Mouse (Mus musculus): ENCODE data around the gene Tarbp1.
A peak's percentile ranks its signal among the peaks of the same experiment; 100 is the strongest.

The Tarbp1 gene

GRCm38 (mm10) chr8:126474299-126475187 lies at the start of gene Tarbp1:
Tarbp1 (minus strand) TSS chr8:126475065.
- DNase-seq = peak; percentile 95

DNA sequence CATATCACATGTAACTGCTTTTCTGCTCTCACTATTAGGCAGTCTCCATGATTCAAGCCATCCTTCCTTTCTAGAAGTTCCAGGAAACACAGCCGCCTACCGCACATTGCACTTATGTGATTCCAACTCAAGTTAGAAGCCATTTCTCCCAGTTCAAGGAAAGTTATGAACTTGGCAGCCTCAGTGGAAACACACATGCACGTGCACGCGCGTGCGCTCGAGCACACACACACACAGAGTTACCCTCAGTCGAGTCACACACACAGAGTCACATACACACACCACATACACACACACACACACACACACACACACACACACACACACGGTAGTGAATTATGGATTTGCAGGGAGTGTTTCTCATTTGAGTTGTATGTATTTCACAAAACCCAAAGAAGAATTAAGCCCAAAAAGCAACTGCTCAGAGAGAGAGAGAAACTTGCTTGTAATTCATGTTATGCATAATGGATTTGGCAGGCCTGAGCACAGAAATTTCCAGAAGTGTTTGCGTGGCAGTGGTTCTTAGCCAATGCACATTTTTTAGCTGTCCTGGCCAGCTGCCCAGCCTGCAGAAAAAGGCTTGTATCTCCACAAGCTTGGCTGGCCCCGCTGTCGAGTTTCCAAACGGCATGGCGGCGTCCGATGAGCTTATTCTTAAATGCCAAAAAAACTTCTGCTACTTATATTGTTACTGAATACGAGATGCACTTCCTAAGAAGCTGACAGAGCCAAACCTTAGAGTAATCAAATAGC lies 49.5 kb upstream of the Tarbp1 start:
- DNase-seq = no peak

- no peak for DNase-seq
Measured at GRCm38 (mm10) chr8:126523060-126523574, 48.3 kb upstream of the Tarbp1 start.

- no peak for DNase-seq
Measured at GRCm38 (mm10) chr8:126519447-126519975, 44.6 kb upstream of the Tarbp1 start.

GRCm38 (mm10) chr8:126516620-126517577 lies 42.0 kb upstream of the Tarbp1 start:
- peak; percentile 25 for DNase-seq

GRCm38 (mm10) chr8:126514011-126514964 lies 39.4 kb upstream of the Tarbp1 start:
- DNase-seq = no peak

DNA sequence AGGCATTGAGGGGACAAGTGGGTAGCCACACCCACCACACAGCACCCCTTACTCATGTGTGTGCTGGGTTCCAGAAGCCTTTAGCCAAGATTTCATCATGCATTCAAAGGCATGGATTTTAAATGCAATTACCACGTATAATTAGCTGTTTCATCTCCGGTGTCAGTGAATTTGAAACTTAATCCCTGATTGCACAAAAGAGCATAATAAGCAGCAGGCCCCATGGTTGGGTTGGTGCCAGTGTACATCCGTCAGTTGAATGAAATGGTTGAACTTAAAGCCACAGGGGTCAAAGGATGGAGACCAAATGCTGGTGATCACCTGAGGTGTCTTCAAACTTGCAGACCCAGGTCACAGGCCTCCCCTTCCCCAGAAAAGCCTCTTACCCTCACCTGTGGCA lies 36.0 kb upstream of the Tarbp1 start:
- DNase-seq = no peak

DNA sequence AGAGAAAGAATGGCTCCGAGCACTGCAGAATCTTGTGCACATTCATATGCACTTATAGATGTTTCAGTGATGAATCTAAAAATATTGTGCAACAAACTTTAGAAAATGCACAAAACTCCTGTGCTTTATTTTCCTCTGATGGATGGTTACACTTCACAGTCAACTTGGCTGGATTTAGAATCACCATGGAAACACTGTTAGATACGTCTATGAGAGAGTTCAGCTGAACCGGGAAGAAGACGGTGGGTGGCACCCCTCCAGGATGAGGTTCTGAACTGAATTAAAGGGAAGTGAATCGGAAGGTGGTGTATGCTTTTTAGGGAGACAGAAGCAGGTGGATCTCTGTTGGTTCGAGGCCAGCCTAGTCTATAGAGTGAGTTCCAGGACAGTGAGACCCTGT lies 34.8 kb upstream of the Tarbp1 start:
- DNase-seq = no peak

- DNase-seq = no peak
Measured at GRCm38 (mm10) chr8:126508871-126509586, 34.2 kb upstream of the Tarbp1 start.

DNA sequence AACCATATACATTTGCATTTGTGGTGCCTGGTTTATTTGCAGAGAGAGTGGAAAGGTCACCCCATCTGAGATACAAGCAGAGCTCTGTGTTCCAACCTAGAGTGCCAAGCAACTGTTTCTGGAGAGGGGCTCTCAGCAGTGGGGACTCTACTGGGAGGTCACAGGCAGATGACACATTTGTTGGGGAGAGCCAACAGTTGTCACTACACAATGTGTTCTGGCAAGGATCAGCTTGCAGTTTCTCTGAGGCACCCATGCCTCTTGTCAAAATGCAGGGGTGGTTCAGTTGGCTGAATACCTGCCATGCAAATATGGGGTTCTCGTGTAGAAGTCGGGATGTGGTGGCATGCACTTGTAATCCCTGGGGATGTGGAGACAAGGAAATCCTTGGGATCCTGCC lies 33.4 kb upstream of the Tarbp1 start:
- DNase-seq = no peak

DNA sequence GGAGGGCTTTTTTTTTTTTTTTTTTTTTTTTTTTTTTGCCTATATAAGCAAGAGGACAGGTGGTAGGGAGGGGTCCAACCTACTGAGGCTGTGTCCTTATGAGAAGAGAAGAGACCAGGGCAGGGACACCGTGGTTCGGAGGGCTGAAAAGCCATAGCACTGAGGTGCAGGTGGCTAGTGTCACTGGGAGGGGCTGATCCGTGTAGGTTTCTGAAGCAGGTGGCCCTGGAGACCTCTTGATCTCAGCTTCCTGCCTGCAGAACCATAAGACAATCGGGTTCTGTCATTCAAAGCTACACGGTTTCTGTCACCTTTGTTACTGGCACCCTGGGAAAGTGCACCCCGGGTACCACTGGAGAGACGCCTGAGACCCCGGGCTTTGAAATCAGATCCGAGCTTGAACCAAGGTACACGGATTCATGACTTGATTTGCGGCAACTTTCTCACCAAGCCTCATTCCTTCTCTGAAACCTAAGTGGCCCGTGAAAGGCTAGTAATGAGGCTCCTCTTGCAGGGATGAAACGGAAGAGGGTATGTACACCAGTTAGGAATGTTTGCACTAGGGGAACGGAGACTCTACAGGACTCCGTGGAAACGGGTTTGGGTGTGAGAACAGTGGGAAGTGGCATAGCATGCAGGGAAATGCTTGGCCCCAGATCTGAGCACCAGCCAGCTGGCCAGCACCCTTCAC lies 29.8 kb upstream of the Tarbp1 start:
- DNase-seq = peak; percentile 22

DNA sequence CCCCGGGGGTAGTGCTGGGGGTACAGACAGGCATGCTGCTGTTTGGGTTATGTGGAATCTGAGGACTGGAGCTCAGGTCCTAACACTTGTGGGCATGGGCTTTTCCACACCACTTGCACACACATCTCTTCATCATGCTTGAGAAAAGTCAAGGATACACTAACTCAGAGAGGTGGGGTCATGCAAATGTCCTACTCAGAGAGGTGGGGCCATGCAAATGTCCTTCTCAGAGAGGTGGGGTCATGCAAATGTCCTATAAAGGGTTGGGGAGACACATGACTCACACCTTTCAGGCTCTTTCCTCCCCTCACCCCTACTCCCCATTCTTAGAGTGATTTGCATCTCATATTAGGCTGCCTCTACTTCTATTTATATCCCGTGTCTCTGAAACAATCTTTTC lies 27.9 kb upstream of the Tarbp1 start:
- no peak for DNase-seq

DNA sequence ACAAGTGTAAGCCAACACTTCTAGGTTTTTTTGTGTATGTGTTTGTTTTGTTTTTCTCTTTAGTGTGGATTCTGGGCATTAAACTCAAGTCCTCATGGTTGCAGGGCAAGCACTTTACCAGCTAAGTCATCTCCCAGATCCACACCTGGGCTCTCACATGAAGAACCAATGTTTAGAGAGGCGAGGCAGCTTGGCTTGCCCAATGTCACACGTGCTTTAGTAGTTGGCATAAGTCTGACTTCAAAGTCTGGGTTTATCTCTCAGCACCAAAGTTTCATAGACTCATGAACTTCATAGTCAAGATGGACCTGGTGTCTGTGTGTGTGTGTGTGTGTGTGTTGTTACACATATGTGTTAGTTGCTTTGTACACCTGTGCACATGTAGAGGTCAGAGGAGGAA lies 24.5 kb upstream of the Tarbp1 start:
- no peak for DNase-seq

DNA sequence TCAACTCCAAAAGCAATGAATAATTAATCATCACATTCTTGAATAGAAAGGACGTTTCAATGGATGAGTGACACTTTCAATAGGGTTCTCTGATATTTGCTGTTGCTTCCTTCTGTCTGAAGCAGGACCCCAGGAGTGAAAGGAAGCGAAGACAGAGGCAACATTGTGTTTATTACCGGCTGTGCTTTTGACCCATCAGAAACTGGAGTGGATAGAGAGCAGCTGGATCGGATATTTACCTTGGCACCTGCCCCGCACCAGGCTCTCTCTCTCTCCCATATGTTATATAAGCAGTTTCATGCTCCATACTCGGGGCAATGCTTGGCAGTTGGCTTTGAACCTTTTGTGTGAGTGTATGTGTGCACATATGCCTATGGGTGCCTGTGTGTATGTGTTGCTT lies 23.6 kb upstream of the Tarbp1 start:
- no peak for DNase-seq

DNA sequence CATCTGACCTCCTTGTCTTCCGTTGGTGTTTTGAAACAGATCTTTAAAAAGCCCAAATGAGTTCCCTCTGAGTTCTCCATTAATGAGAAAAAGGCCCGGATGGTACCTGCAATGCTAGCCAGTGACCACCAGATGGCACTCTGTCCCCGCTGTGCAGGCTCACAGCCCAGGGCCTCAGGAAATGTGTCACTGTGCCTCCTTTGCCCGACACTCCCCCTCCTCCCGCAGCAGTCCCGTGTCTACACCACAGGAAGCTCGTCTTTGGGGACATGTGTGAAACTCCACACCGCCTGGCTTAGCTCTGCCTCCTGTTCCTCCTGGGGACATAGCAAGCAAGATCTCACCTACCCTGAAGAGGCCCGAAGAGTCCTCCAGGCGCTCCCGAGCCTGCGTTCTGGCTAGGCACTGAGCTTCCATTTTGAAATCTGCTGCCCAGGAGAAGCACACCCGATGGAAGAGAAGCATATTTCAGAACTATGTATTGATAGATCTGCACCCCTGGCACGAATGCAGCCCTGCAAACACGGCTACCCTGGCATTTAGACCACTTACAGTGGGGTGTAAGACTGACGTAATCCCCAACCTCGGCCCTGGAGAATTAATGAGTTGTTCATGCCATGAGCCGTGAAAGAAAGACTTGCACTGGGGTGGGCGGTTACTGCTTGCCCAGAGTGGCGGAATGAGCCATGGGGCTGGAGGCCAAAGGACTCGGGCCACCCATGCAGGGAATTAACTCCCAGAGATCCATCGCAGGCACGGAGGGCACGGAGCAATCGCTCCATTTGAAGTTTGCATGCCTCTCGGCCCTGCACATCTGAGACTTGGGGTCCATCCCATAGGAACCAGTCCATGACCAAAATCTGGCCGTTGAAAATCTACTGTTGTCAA lies 22.9 kb upstream of the Tarbp1 start:
- peak; percentile 90 for DNase-seq

GRCm38 (mm10) chr8:126496915-126497314 lies 22.1 kb upstream of the Tarbp1 start:
- no peak for DNase-seq

DNA sequence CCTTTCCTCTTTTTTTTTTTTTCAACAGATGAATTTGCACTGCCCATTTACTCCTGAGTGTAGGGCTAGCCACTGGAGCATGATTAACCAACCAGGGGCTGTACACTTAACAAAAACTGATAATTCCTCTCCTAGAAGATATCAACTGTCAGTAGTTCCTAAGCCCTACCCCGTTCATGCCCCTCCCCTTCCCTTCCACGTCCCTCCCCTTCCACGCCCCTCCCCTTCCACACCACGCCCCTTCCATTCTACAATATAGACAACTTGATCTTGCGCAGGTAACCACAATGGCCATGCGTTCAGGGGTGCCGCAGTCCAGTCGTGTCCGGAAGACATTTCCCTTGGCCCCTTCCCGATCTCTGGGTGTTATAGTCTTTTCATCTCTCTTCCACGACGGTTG lies 20.6 kb upstream of the Tarbp1 start:
- DNase-seq = no peak

GRCm38 (mm10) chr8:126494160-126495110 lies 19.6 kb upstream of the Tarbp1 start:
- DNase-seq = no peak

Data from thymus, postnatal 25 days (tissue).